Mouse (Mus musculus): Measurements from ENCODE around the gene Dcps. TPM values are rescaled to one million over a fixed set of nuclear protein-coding genes. Genes with fewer than 3 reads are reported as not detected.

The Dcps gene
- 21.0 and 21.2 TPM in 2 replicates for total RNA-seq (2014; rRNA removed)
- 24.0 and 27.4 TPM in 2 replicates for polyA plus RNA-seq (2012; rRNA removed)

DNA sequence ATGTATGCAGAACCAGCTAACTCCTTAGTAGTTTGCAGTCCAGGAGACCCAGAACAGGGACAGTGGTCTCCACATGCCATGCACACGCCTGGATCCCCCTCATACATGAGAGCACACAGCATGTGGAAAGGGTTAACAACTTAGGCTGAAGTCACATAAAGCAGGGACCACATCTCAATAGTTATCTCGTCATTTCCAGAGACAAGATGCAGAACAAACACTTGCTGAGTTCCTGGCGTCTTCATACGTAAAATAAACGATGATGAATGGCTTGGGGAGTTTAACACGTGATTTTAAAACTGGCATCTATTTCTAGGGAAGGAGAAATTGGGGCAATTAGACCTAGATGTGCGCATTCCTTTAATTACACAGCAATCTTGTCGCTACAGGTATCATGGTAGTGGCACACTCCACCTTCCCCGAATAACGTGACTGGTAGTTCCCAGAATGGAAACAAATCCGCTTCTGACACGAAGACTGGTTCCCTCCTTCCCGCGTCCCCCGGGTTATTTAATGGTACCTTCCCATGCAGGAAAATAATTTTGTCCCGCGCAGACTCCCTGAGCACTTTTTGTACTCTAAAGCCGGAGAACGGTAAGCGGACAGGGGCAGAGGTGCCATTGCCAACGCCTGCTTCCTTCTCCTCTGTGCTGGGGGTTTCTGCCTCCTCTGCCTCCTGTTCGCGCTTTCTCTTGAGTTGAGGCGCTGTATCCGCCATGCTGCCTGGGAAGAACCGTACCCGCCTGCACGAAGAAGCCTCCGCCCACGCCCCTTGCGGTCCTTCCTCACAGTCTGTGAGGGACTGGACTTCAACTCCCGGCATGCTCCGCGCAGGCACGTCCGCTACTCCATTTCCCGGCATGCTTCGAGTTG lies at the start of gene Dcps:
TSS of gene Dcps (minus strand) at position 811 of the 873 bp plus-strand sequence.
- H3K79me2 ChIP-seq (ENCODE audit: control insufficient read depth, insufficient read depth, low read length), result no peaks in the 10 kb centered on the region
- TF ChIP-seq POLR2A (IDR thresholded peaks at IDR 0.05; ENCODE audit: extremely low read depth, insufficient read depth, low read length) (peak; percentile 63), CTCF (IDR thresholded peaks at IDR 0.05; ENCODE audit: low read depth, low read length) (0 out of 2 replicates have a peak, but pooled peaks have one; percentile 27)
- peak within 1 kb of the TSS; percentile 71 for H3K4me3 ChIP-seq (ENCODE audit: insufficient read depth, low read depth, low read length)
- peak; percentile 93 for DNase-seq (ENCODE audit: extremely low read depth, low read depth, low spot score)
- peaks cover 3% of the 10 kb centered on the region for H3K4me1 ChIP-seq (ENCODE audit: control insufficient read depth, insufficient read depth, low read length)
- H3K27me3 ChIP-seq (ENCODE audit: control insufficient read depth, insufficient read depth, low read length), result no peaks in the 10 kb centered on the region
- WGBS, result under 1% methylated on average over 38 of the region's 38 CpGs
- peak within 1 kb of the TSS; percentile 82 for H3K27ac ChIP-seq (replicated peaks; ENCODE audit: insufficient read depth, low read depth, low read length)
- H3K9ac ChIP-seq (ENCODE audit: low read depth, low read length), result peak within 1 kb of the TSS; percentile 75
- H3K36me3 ChIP-seq (ENCODE audit: control insufficient read depth, insufficient read depth, low read length), result peaks cover 4% of the 10 kb centered on the region

DNA sequence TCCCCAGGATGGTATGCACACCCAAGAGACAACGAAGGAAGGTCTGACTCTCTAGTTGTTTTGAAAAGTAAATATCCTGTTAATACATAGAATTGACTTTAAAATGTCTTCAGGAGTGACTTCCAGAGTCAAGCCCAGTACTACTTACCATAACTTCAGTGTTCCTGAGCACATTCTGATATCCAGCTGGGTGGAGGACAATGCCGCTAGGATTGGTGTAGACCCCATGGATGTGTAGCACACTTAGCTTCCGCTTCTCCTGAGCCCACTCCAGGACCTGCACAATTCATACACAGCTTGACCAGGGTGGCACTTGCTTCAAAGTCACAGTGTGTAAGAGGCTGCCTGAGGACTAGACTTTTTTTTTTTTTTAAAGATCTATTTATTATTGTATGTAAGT lies 47.6 kb upstream of the Dcps start:
- WGBS, result 97% methylated on average over 3 of the region's 3 CpGs

DNA sequence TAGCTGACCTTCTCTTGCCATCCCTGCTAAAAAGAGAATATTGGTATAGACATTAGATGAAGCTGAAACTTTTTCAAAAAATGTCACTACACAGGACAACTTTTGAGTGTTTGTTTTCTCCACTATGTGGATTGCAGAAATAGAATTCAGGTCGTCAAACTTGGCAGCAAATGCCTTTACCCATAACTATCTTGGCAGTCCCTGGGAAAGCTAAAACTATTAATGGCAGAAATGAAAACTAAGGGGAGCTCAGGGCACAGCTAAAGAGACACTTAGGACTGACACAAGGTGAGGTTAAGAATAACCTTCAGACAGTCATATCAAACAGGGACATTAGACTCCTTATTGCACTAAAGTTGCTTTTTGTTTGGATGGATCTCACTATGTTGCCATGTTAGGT lies 42.1 kb upstream of the Dcps start:
- Histone ChIP-seq H3K36me3 (ENCODE audit: control insufficient read depth, insufficient read depth, low read length) (peaks cover 64% of the 10 kb centered on the region), H3K4me1 (ENCODE audit: control insufficient read depth, insufficient read depth, low read length) (no peaks in the 10 kb centered on the region), H3K27ac (replicated peaks; ENCODE audit: insufficient read depth, low read depth, low read length) (no peak overlapping the region), H3K27me3 (ENCODE audit: control insufficient read depth, insufficient read depth, low read length) (no peaks in the 10 kb centered on the region), H3K79me2 (ENCODE audit: control insufficient read depth, insufficient read depth, low read length) (no peaks in the 10 kb centered on the region), H3K9ac (ENCODE audit: low read depth, low read length) (no peak overlapping the region), H3K4me3 (ENCODE audit: insufficient read depth, low read depth, low read length) (no peak overlapping the region)
- DNase-seq (ENCODE audit: extremely low read depth, low read depth, low spot score), result no peak
- 14% methylated on average over 1 of the region's 1 CpGs for WGBS
- TF ChIP-seq POLR2A (IDR thresholded peaks at IDR 0.05; ENCODE audit: extremely low read depth, insufficient read depth, low read length), result no peak
- TF ChIP-seq CTCF (IDR thresholded peaks at IDR 0.05; ENCODE audit: low read depth, low read length), result no peak

More for the DNA sequence above, 47.6 kb upstream of the Dcps start:
- Histone ChIP-seq H3K27ac (replicated peaks; ENCODE audit: insufficient read depth, low read depth, low read length) (no peak overlapping the region), H3K9ac (ENCODE audit: low read depth, low read length) (no peak overlapping the region), H3K79me2 (ENCODE audit: control insufficient read depth, insufficient read depth, low read length) (no peaks in the 10 kb centered on the region), H3K4me1 (ENCODE audit: control insufficient read depth, insufficient read depth, low read length) (peaks cover 4% of the 10 kb centered on the region; the same call in 1 of the 2 replicates), H3K4me3 (ENCODE audit: insufficient read depth, low read depth, low read length) (no peak overlapping the region), H3K36me3 (ENCODE audit: control insufficient read depth, insufficient read depth, low read length) (peaks cover 20% of the 10 kb centered on the region), H3K27me3 (ENCODE audit: control insufficient read depth, insufficient read depth, low read length) (no peaks in the 10 kb centered on the region)
- DNase-seq (ENCODE audit: extremely low read depth, low read depth, low spot score), result no peak
- TF ChIP-seq POLR2A (IDR thresholded peaks at IDR 0.05; ENCODE audit: extremely low read depth, insufficient read depth, low read length), result no peak
- no peak for TF ChIP-seq CTCF (IDR thresholded peaks at IDR 0.05; ENCODE audit: low read depth, low read length)

DNA sequence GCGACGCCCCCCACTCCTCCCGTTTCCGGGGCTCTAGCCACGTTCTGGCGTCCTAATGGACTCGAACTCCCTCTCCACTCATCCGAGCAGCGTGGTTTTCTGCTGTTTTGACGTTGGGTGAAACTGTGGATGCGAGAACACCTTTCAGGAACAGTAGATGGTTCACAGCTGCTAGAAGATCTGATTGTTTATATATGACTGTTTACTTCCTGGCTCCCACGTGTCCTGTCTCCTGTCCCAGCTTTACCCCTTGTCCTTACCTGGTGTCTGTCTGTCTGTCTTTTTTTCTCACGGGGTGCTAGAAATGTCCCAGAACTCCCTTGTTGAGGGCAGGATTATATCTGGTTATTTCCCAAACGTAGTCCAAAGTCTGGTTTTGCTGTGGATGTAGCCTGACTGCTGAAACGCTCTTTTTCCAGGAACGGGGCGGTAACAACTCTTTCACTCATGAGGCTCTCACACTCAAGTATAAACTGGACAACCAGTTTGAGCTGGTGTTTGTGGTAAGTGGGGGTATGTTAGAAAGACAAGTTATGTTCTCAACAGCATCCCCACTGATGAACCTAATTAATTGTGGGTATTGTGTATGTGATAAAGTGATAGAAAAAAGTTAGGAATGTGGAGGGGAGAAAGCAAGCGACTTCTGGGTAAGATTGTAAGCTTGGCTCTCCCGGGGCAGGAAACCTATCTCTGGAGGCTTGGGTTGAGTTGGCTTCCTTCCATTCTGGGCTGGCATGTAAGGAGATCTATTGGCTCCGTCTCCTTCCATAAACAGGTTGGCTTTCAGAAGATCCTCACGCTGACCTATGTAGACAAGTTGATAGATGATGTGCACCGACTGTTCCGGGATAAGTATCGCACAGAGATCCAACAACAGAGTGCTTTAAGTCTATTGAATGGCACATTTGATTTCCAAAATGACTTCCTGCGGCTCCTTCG lies 36.0 kb upstream of the Dcps start:
- WGBS, result 19% methylated on average over 26 of the region's 26 CpGs
- H3K4me3 ChIP-seq (ENCODE audit: insufficient read depth, low read depth, low read length), result peak overlapping the region; percentile 90
- H3K27ac ChIP-seq (replicated peaks; ENCODE audit: insufficient read depth, low read depth, low read length), result peak overlapping the region; percentile 93
- H3K4me1 ChIP-seq (ENCODE audit: control insufficient read depth, insufficient read depth, low read length), result peaks cover 9% of the 10 kb centered on the region; the same call in 1 of the 2 replicates
- no peak for TF ChIP-seq CTCF (IDR thresholded peaks at IDR 0.05; ENCODE audit: low read depth, low read length)
- TF ChIP-seq POLR2A (IDR thresholded peaks at IDR 0.05; ENCODE audit: extremely low read depth, insufficient read depth, low read length), result no peak
- DNase-seq (ENCODE audit: extremely low read depth, low read depth, low spot score), result peak; percentile 82
- peaks cover 64% of the 10 kb centered on the region for H3K36me3 ChIP-seq (ENCODE audit: control insufficient read depth, insufficient read depth, low read length)
- peak overlapping the region; percentile 95 for H3K9ac ChIP-seq (ENCODE audit: low read depth, low read length)
- peaks cover 5% of the 10 kb centered on the region; the same call in 1 of the 2 replicates for H3K79me2 ChIP-seq (ENCODE audit: control insufficient read depth, insufficient read depth, low read length)
- no peaks in the 10 kb centered on the region for H3K27me3 ChIP-seq (ENCODE audit: control insufficient read depth, insufficient read depth, low read length)

DNA sequence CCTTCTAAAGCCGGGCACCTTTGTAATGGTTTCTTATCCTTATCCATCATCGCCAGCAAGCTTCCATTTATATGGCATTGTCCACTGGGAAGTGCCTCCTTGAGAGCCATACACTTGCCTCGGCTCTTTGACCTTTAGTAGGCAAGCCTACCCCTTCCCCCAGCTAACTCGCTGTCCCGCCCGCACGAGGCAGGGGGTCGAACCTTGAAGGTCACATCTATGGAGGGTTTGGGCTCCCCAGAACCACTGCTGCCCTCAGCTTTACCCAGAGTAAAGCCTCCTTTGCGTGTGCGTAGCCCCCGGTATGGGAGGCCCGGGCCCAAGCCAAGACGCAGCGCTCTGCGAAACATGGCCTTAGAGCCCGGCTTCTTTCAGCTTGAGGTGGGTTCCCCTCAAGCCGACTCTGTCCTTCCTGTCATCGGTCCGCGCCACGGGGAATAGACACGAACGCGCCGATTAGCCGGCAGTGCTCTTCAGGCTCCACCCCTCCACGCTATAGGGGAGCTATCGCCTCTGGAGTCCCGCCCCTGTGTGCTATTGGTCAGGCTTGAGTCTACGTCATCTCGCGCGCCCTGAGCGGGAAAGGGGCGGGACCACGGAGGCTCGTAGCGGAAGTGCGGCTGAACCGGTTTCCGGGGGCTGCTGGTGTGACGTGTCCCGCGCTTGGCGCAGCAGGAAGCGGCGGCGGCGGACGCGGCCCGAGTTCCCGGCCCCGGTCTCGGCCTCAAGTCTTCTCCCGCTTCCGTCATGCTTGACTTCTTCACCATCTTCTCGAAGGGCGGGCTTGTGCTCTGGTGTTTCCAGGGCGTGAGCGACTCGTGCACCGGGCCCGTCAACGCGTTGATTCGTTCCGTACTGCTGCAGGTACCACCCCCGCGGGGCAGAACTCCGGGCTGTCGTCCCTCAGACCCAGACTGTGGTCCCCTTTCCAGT lies 34.9 kb upstream of the Dcps start, which contains the start of gene Foxred1:
TSS of gene Foxred1 (minus strand) at position 514 of the 933 bp plus-strand sequence.
- H3K36me3 ChIP-seq (ENCODE audit: control insufficient read depth, insufficient read depth, low read length), result peaks cover 70% of the 10 kb centered on the region
- H3K4me3 ChIP-seq (ENCODE audit: insufficient read depth, low read depth, low read length), result peak within 1 kb of the TSS; percentile 90
- H3K9ac ChIP-seq (ENCODE audit: low read depth, low read length), result peak within 1 kb of the TSS; percentile 95
- H3K27ac ChIP-seq (replicated peaks; ENCODE audit: insufficient read depth, low read depth, low read length), result peak within 1 kb of the TSS; percentile 93
- WGBS, result under 1% methylated on average over 71 of the region's 72 CpGs
- peaks cover 5% of the 10 kb centered on the region; the same call in 1 of the 2 replicates for H3K79me2 ChIP-seq (ENCODE audit: control insufficient read depth, insufficient read depth, low read length)
- peak; percentile 82 for TF ChIP-seq POLR2A (IDR thresholded peaks at IDR 0.05; ENCODE audit: extremely low read depth, insufficient read depth, low read length)
- TF ChIP-seq CTCF (IDR thresholded peaks at IDR 0.05; ENCODE audit: low read depth, low read length), result no peak
- peak; percentile 92 for DNase-seq (ENCODE audit: extremely low read depth, low read depth, low spot score)
- H3K27me3 ChIP-seq (ENCODE audit: control insufficient read depth, insufficient read depth, low read length), result no peaks in the 10 kb centered on the region
- peaks cover 9% of the 10 kb centered on the region; the same call in 1 of the 2 replicates for H3K4me1 ChIP-seq (ENCODE audit: control insufficient read depth, insufficient read depth, low read length)

Measured in liver, adult 2 months (tissue).